Mouse (Mus musculus): ENCODE results near the gene Kif27. TPM values are rescaled to one million over a fixed set of nuclear protein-coding genes. Genes with fewer than 3 reads are reported as not detected.

The Kif27 gene
- total and polyA plus RNA-seq, 2 experiments from 2014 or later: 0.15 TPM; not detected in 1

DNA sequence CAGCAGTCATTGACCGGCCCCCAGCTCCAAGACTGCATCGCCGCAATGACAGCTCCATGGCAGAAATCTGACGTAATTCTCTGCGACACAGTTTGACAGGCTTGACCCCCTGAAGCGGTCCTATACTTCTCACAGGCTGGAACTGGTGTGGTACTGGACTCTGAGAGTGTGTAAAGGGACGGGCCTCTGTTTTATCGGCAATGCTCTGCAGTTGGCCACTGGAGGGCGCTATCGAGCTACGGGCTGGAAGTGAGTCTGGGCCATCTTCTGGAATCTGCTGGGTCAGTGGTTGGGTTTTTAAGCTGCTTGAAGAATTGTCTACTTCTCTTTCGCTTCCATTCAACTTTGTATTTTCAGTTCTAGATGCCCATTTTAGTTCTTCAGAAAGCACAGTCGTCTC, 71.1 kb downstream of the Kif27 start:
- Histone ChIP-seq H3K4me2 (ENCODE audit: low read depth, low read length) (no peak overlapping the region), H3K27ac (ENCODE audit: low read depth) (no peak overlapping the region), H3K36me3 (replicated peaks; ENCODE audit: control insufficient read depth, insufficient read depth, low read length) (no peaks in the 10 kb centered on the region), H3K9ac (replicated peaks; ENCODE audit: low read depth, low read length) (no peak overlapping the region), H3K9me3 (replicated peaks; ENCODE audit: control insufficient read depth, low read length) (no peaks in the 10 kb centered on the region), H3K27me3 (ENCODE audit: control insufficient read depth, insufficient read depth, low read length) (no peaks in the 10 kb centered on the region), H3K4me3 (ENCODE audit: low read depth, low read length) (no peak overlapping the region), H3K4me1 (ENCODE audit: control insufficient read depth, insufficient read depth) (no peaks in the 10 kb centered on the region)
- TF ChIP-seq CTCF (IDR thresholded peaks at IDR 0.05; ENCODE audit: low read depth) (peak; percentile 99), EP300 (IDR thresholded peaks at IDR 0.05; ENCODE audit: low read depth) (no peak)
- WGBS: 18% methylated on average over 13 of the region's 13 CpGs
- DNase-seq (ENCODE audit: low spot score) (peak; percentile 70), ATAC-seq (ENCODE audit: insufficient read depth, low read depth) (peak; percentile 64)

DNA sequence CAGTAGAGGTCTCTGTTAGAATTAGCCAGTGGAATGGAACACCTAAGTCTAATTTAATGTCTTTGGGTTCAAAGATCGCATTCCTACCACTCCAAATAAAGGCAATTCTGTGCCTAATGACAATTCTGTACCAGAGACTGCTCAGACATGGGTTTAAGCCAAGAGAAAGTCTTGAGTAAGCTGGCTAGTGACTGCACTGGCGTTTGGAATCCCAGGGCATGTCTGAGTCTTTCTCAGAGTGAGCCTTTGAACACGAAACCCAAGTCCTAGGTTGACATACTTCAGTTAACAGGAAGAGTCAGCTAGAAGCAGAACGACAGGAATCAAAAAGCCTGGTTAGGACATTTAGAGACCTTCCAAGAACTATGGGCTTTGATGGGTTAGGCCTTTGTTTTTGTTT, 75.5 kb downstream of the Kif27 start:
- no peak for DNase-seq (ENCODE audit: low spot score)
- ATAC-seq (ENCODE audit: insufficient read depth, low read depth): no peak
- H3K4me1 ChIP-seq (ENCODE audit: control insufficient read depth, insufficient read depth): no peaks in the 10 kb centered on the region
- no peaks in the 10 kb centered on the region for H3K9me3 ChIP-seq (replicated peaks; ENCODE audit: control insufficient read depth, low read length)
- no peak overlapping the region for H3K27ac ChIP-seq (ENCODE audit: low read depth)
- TF ChIP-seq CTCF (IDR thresholded peaks at IDR 0.05; ENCODE audit: low read depth): no peak
- TF ChIP-seq EP300 (IDR thresholded peaks at IDR 0.05; ENCODE audit: low read depth): no peak
- H3K9ac ChIP-seq (replicated peaks; ENCODE audit: low read depth, low read length): no peak overlapping the region
- no peak overlapping the region for H3K4me2 ChIP-seq (ENCODE audit: low read depth, low read length)
- H3K27me3 ChIP-seq (ENCODE audit: control insufficient read depth, insufficient read depth, low read length): no peaks in the 10 kb centered on the region
- H3K4me3 ChIP-seq (ENCODE audit: low read depth, low read length): no peak overlapping the region
- 75% methylated on average over 4 of the region's 4 CpGs for WGBS
- H3K36me3 ChIP-seq (replicated peaks; ENCODE audit: control insufficient read depth, insufficient read depth, low read length): no peaks in the 10 kb centered on the region

DNA sequence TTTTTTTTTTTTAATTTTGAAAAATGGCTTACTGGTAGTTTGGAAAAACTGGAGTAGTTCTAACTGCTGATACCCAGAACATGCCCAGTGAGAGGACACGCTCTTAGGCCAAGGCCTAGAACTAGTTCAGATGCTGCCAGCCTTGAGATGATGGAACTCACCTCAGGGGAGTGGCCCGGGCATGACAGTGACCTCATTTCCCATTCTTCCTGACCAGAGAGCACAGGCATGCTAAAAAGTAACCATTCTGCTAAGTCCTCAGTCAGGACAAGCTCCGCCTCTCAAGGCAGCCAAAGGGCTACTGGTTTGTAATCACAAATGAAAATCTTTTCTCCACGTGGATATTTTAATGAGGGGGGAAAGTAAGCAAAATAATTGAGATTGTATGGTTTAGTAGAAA, 77.0 kb downstream of the Kif27 start:
- Histone ChIP-seq H3K4me3 (ENCODE audit: low read depth, low read length) (no peak overlapping the region), H3K9me3 (replicated peaks; ENCODE audit: control insufficient read depth, low read length) (no peaks in the 10 kb centered on the region), H3K4me1 (ENCODE audit: control insufficient read depth, insufficient read depth) (no peaks in the 10 kb centered on the region), H3K36me3 (replicated peaks; ENCODE audit: control insufficient read depth, insufficient read depth, low read length) (no peaks in the 10 kb centered on the region), H3K9ac (replicated peaks; ENCODE audit: low read depth, low read length) (no peak overlapping the region), H3K4me2 (ENCODE audit: low read depth, low read length) (no peak overlapping the region), H3K27me3 (ENCODE audit: control insufficient read depth, insufficient read depth, low read length) (no peaks in the 10 kb centered on the region), H3K27ac (ENCODE audit: low read depth) (no peak overlapping the region)
- DNase-seq (ENCODE audit: low spot score) (no peak), ATAC-seq (ENCODE audit: insufficient read depth, low read depth) (no peak)
- TF ChIP-seq EP300 (IDR thresholded peaks at IDR 0.05; ENCODE audit: low read depth) (no peak), CTCF (IDR thresholded peaks at IDR 0.05; ENCODE audit: low read depth) (no peak)
- 64% methylated on average over 4 of the region's 4 CpGs for WGBS

DNA sequence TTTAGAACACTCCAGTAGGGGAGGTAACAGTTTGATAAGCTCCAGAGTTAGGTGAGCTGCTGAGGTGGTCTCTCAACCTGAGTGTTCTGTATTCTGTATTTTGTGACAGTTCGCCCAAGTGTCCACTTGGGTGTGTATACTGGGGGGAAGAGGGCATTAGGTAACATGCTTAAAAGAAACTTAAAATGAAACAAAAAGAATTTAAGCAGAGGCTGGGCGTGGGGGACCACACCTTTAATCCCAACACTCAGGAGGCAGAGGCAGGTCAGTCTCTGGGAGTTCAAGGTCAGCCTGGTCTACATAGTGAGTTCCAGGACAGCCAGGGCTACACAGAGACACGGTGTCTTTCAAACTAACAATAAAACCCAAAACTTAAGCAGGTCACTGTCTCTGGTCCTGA, 78.4 kb downstream of the Kif27 start:
- H3K36me3 ChIP-seq (replicated peaks; ENCODE audit: control insufficient read depth, insufficient read depth, low read length): no peaks in the 10 kb centered on the region
- DNase-seq (ENCODE audit: low spot score): no peak
- no peaks in the 10 kb centered on the region for H3K9me3 ChIP-seq (replicated peaks; ENCODE audit: control insufficient read depth, low read length)
- H3K27ac ChIP-seq (ENCODE audit: low read depth): no peak overlapping the region
- H3K4me3 ChIP-seq (ENCODE audit: low read depth, low read length): no peak overlapping the region
- no peaks in the 10 kb centered on the region for H3K4me1 ChIP-seq (ENCODE audit: control insufficient read depth, insufficient read depth)
- H3K27me3 ChIP-seq (ENCODE audit: control insufficient read depth, insufficient read depth, low read length): 0 out of 2 replicates have a peak, but pooled peaks cover 3% of the 10 kb centered on the region
- H3K9ac ChIP-seq (replicated peaks; ENCODE audit: low read depth, low read length): no peak overlapping the region
- no peak overlapping the region for H3K4me2 ChIP-seq (ENCODE audit: low read depth, low read length)
- TF ChIP-seq EP300 (IDR thresholded peaks at IDR 0.05; ENCODE audit: low read depth) (no peak), CTCF (IDR thresholded peaks at IDR 0.05; ENCODE audit: low read depth) (no peak)
- ATAC-seq (ENCODE audit: insufficient read depth, low read depth): no peak
- WGBS: 79% methylated on average over 3 of the region's 3 CpGs

DNA sequence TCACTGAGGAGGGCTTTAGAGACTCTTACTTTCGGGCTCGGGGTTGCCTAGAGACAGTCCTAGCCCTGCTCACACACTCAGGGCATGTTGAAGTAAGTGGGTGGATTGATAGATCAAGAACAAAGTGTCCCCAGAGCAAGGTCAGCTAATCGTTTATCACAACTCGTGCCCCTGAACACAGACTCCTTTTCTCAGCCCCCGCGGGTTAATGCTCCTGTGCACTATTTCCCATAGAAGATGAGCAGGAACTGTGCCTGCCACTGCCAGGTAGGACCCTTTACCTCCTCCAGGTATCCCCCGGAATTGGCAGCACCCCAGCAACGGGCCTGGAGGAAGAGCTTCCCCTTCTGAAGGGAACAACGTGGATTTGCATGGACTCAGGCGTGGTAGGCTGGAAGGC, 82.7 kb downstream of the Kif27 start:
- WGBS: 77% methylated on average over 10 of the region's 10 CpGs

DNA sequence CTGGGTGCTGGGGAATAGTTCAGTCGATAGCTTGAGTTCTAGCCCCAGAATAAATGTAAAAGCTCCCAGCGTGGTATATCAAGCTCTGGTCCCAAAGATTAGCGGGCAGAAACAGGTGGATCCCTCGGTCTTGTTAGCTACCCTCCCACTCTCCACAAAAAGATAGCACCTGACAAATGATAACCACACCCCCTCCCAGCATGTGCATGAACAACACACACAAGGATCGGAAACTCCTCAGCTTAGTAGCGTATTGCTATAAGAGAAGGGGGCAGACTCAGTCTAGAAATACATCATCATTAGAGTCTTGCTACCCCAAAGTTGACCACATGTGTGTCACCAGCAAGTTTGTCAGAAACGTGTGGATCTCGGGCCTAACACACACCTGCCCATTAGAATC, 83.3 kb downstream of the Kif27 start, which contains the start of gene Gkap1:
Gkap1 (minus strand) TSS at position 101 of the 400 bp plus-strand sequence.
- WGBS: 83% methylated on average over 8 of the region's 8 CpGs
- no peaks in the 10 kb centered on the region for H3K9me3 ChIP-seq (replicated peaks; ENCODE audit: control insufficient read depth, low read length)
- DNase-seq (ENCODE audit: low spot score) (no peak), ATAC-seq (ENCODE audit: insufficient read depth, low read depth) (no peak)
- peak within 1 kb of the TSS; percentile 81 for H3K9ac ChIP-seq (replicated peaks; ENCODE audit: low read depth, low read length)
- 0 out of 2 replicates have a peak, but pooled peaks cover 3% of the 10 kb centered on the region for H3K4me1 ChIP-seq (ENCODE audit: control insufficient read depth, insufficient read depth)
- H3K4me3 ChIP-seq (ENCODE audit: low read depth, low read length): peak within 1 kb of the TSS; percentile 86
- peak within 1 kb of the TSS; percentile 97 for H3K4me2 ChIP-seq (ENCODE audit: low read depth, low read length)
- TF ChIP-seq EP300 (IDR thresholded peaks at IDR 0.05; ENCODE audit: low read depth) (no peak), CTCF (IDR thresholded peaks at IDR 0.05; ENCODE audit: low read depth) (no peak)
- H3K27me3 ChIP-seq (ENCODE audit: control insufficient read depth, insufficient read depth, low read length): 0 out of 2 replicates have a peak, but pooled peaks cover 3% of the 10 kb centered on the region
- peak within 1 kb of the TSS; percentile 77 for H3K27ac ChIP-seq (ENCODE audit: low read depth)
- H3K36me3 ChIP-seq (replicated peaks; ENCODE audit: control insufficient read depth, insufficient read depth, low read length): no peaks in the 10 kb centered on the region

More for the DNA sequence above, 82.7 kb downstream of the Kif27 start:
- TF ChIP-seq EP300 (IDR thresholded peaks at IDR 0.05; ENCODE audit: low read depth): no peak
- no peak for TF ChIP-seq CTCF (IDR thresholded peaks at IDR 0.05; ENCODE audit: low read depth)
- H3K36me3 ChIP-seq (replicated peaks; ENCODE audit: control insufficient read depth, insufficient read depth, low read length): no peaks in the 10 kb centered on the region
- H3K4me2 ChIP-seq (ENCODE audit: low read depth, low read length): no peak overlapping the region
- DNase-seq (ENCODE audit: low spot score) (no peak), ATAC-seq (ENCODE audit: insufficient read depth, low read depth) (no peak)
- H3K27ac ChIP-seq (ENCODE audit: low read depth): no peak overlapping the region
- H3K9me3 ChIP-seq (replicated peaks; ENCODE audit: control insufficient read depth, low read length): no peaks in the 10 kb centered on the region
- 0 out of 2 replicates have a peak, but pooled peaks cover 3% of the 10 kb centered on the region for H3K27me3 ChIP-seq (ENCODE audit: control insufficient read depth, insufficient read depth, low read length)
- no peak overlapping the region for H3K9ac ChIP-seq (replicated peaks; ENCODE audit: low read depth, low read length)
- no peak overlapping the region for H3K4me3 ChIP-seq (ENCODE audit: low read depth, low read length)
- H3K4me1 ChIP-seq (ENCODE audit: control insufficient read depth, insufficient read depth): 0 out of 2 replicates have a peak, but pooled peaks cover 3% of the 10 kb centered on the region
